Mouse (Mus musculus) C2C12 (cell line): ENCODE data around the gene Ascc2.

Source experiments
- CEBPB ChIP-seq: IDR thresholded peaks from one replicate; pipeline ENCODE4 v1.6.1; 2011; ENCODE audit warnings: low read depth, mild to moderate bottlenecking, control low read depth, moderate library complexity
- CTCF ChIP-seq: IDR thresholded peaks from one replicate; pipeline ENCODE4 v1.5.1; 2011; ENCODE audit not compliant: control insufficient read depth, insufficient read depth, insufficient read length
- MAX ChIP-seq: IDR thresholded peaks from one replicate; pipeline ENCODE4 v1.6.1; 2011; ENCODE audit warnings: mild to moderate bottlenecking, control low read depth
- MYOD1 ChIP-seq: IDR thresholded peaks from one replicate; pipeline ENCODE4 v1.6.1; 2011; ENCODE audit warnings: low read depth; ENCODE audit not compliant: control insufficient read depth, insufficient read length
- USF1 ChIP-seq: IDR thresholded peaks from one replicate; pipeline ENCODE4 v1.6.1; 2011; ENCODE audit warnings: low read depth, mild to moderate bottlenecking, control low read depth, moderate library complexity

- TF ChIP-seq CTCF (no peak), MYOD1 (no peak), CEBPB (no peak), USF1 (no peak), MAX (no peak)
Measured at GRCm38 (mm10) chr11:4719961-4720360, 82.4 kb downstream of the Ascc2 start.
